Mouse (Mus musculus) bone marrow macrophage, adult 2 months (primary cell): Measurements from ENCODE around the gene Cxcl3. TPM values are rescaled to one million over a fixed set of nuclear protein-coding genes. Genes with fewer than 3 reads are reported as not detected.
"Not testable (repeated sequence)": the region's sequence is repeated elsewhere in the genome, so short reads cannot be mapped to it uniquely, and the experiment has no call there.

Experiments
- H3K27ac ChIP-seq: 2 replicates; pipeline ENCODE4 v1.5.1; 2012; ENCODE audit warnings: low read depth, low read length; ENCODE audit not compliant: insufficient read depth
- H3K4me1 ChIP-seq: 2 replicates; pipeline ENCODE4 v1.6.1; 2012; ENCODE audit warnings: low read length; ENCODE audit not compliant: control insufficient read depth, insufficient read depth
- H3K4me3 ChIP-seq: 2 replicates; pipeline ENCODE4 v1.5.1; 2012; ENCODE audit warnings: mild to moderate bottlenecking, low read length, moderate library complexity; ENCODE audit not compliant: insufficient read depth
- CTCF ChIP-seq: IDR thresholded peaks from 2 replicates; pipeline ENCODE4 v1.5.1; 2012; ENCODE audit warnings: low read depth, mild to moderate bottlenecking, low read length, moderate library complexity
- POLR2A ChIP-seq: IDR thresholded peaks from 2 replicates; pipeline ENCODE4 v1.6.1; 2012; ENCODE audit warnings: mild to moderate bottlenecking, low read depth, low read length, borderline replicate concordance
- polyA plus RNA-seq: library from polyadenylated mRNA; stranded (reverse); fragments of >200 nt; gene quantifications from 2 replicates; pipeline ENCODE4 v1.2.4, GENCODE M21; 2012; ENCODE audit not compliant: missing spikeins, insufficient read depth, insufficient read length

The Cxcl3 gene
- polyA plus RNA-seq, 1 experiment = not detected

DNA sequence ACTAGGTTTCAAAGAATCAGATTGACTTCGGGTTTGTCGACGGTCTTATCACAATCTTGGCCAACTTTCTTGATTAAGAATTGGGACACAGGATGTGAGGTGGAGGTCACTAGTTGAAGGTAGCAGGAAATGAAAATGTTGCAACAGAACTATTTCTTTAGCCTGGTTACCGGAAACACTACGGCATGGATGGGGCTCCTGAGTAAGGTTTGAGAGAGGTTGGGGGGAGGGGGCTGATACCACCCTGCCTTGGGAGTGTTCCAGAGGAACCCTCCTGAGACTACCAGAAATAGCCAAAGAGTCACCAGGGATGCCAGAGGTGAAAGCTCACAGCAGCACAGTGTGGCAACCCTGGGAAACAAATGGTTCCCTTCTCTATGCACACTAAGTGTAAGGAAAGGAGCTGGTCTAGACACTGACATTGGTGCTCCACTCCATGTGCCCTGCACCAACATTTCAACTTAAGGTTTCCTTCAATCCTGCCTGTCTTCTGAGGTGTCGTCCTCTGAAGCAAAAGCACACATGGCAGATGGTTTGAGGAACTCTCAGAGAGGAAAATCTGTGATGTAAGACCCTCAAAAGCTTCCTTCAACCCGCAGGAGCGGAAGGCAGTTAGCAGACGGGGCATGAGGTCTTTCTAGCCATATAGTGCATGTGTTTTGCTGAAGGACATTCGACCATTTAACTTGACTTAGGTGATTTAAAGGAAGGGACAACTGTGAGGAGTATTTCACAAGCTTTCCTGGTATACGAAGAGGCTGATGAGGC, 3.6 kb downstream of the Cxcl3 start:
- Histone ChIP-seq H3K4me1 (peaks cover 13% of the 10 kb centered on the region), H3K4me3 (no peak overlapping the region), H3K27ac (no peak overlapping the region)
- TF ChIP-seq CTCF (no peak), POLR2A (no peak)

- no peak overlapping the region for H3K27ac ChIP-seq
- no peak for TF ChIP-seq CTCF
- H3K4me1 ChIP-seq = peaks cover 13% of the 10 kb centered on the region
- H3K4me3 ChIP-seq = no peak overlapping the region
Observed at GRCm38 (mm10) chr5:90790074-90790502, 4.2 kb downstream of the Cxcl3 start.

GRCm38 (mm10) chr5:90794195-90794625, 8.3 kb downstream of the Cxcl3 start, which contains the start of gene Cxcl15:
TSS of gene Cxcl15 (plus strand) at chr5:90794534.
- no peak for TF ChIP-seq CTCF
- TF ChIP-seq POLR2A = no peak
- no peak within 1 kb of the TSS for H3K4me3 ChIP-seq

GRCm38 (mm10) chr5:90795392-90795791, 9.5 kb downstream of the Cxcl3 start:
- H3K4me3 ChIP-seq, H3K4me1 ChIP-seq, H3K27ac ChIP-seq: not testable (repeated sequence)

More at GRCm38 (mm10) chr5:90794195-90794625, 8.3 kb downstream of the Cxcl3 start, which contains the start of gene Cxcl15:
- H3K4me1 ChIP-seq = peaks cover 10% of the 10 kb centered on the region
- no peak within 1 kb of the TSS for H3K27ac ChIP-seq

GRCm38 (mm10) chr5:90804574-90804973, 18.7 kb downstream of the Cxcl3 start:
- Histone ChIP-seq H3K27ac (no peak overlapping the region), H3K4me3 (no peak overlapping the region), H3K4me1 (no peaks in the 10 kb centered on the region)
- TF ChIP-seq POLR2A (no peak), CTCF (no peak)

DNA sequence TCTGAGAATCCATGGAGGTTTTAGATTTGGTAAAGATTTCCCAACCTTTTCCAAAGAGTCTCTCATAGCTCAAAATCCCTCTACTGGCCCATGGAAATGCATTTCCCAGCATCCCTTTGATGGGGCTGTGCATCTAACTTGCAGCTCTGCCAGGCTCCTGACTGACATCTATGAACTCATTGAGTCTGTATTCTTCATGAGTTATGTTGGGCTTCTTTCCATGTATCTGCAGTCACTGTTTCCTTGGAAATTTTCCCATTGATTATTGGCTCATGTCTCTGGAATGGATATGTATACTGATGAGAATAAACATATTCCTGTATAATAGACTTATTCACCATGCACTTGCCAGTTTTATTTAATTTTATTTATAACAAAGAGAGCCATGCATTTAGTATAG, 20.1 kb downstream of the Cxcl3 start:
- TF ChIP-seq POLR2A (no peak), CTCF (no peak)
- H3K27ac ChIP-seq = no peak overlapping the region
- H3K4me3 ChIP-seq = no peak overlapping the region
- no peaks in the 10 kb centered on the region for H3K4me1 ChIP-seq

DNA sequence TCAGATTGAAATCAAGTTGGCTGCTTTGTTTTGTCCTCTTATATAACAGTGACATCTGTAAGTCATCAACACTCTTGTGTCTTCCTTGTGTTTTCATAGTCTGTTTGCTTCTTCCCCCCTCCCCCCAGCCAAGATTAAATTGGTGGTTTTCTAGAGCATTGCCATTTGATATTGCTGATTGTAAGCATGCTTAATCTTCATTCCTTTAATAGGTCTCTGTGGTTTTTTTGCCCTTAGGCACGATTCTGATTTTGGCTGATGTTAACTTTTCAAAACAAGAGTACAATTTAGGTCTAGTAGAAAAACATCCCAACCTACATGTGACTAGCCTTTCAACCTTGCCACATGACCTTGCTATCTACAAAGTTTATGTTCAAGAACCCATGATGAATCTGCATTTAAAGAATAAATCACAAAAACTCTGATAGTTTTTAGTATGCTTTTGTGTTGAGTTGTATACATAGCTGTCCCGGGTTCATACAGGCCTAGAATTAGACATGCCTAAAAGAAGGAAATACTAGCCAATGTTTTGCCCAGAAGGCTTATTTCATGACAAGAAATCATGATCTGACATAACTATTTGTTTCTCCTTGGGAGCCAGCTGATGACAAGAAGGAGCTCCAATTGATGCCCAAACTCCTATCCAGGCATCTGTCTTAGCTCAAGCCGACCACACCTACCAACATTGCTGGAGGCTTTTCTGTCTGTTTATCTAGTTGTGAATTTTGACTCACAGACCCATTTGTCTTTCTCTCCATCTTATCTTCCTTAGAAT, 21.5 kb downstream of the Cxcl3 start:
- Histone ChIP-seq H3K4me3 (no peak overlapping the region), H3K27ac (no peak overlapping the region), H3K4me1 (no peaks in the 10 kb centered on the region)
- TF ChIP-seq CTCF (no peak), POLR2A (no peak)

DNA sequence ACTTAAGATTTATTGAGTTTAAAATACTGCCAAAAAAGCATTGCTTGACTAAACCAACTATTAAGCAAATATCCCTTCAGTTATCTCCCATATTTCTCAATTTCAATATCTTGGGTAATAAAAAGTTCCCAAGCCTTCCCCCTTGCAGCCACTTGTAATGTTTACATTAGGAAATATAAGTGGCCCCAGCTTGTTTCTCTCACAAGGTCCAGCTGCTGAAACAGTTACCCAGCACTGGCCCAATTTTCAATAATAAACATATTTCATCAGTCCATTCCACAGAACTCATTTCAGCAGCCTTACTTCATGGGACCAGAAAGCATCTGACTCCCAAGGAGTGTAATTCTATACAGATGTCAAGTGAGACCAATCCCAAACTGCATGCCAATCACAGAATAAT, 33.9 kb downstream of the Cxcl3 start:
- H3K4me3 ChIP-seq = no peak overlapping the region
- no peak overlapping the region for H3K27ac ChIP-seq
- TF ChIP-seq CTCF (no peak), POLR2A (no peak)
- no peaks in the 10 kb centered on the region for H3K4me1 ChIP-seq

GRCm38 (mm10) chr5:90832145-90832767, 46.4 kb downstream of the Cxcl3 start:
- no peak for TF ChIP-seq POLR2A
- no peak for TF ChIP-seq CTCF
- Histone ChIP-seq H3K27ac (no peak overlapping the region), H3K4me1 (no peaks in the 10 kb centered on the region), H3K4me3 (no peak overlapping the region)

DNA sequence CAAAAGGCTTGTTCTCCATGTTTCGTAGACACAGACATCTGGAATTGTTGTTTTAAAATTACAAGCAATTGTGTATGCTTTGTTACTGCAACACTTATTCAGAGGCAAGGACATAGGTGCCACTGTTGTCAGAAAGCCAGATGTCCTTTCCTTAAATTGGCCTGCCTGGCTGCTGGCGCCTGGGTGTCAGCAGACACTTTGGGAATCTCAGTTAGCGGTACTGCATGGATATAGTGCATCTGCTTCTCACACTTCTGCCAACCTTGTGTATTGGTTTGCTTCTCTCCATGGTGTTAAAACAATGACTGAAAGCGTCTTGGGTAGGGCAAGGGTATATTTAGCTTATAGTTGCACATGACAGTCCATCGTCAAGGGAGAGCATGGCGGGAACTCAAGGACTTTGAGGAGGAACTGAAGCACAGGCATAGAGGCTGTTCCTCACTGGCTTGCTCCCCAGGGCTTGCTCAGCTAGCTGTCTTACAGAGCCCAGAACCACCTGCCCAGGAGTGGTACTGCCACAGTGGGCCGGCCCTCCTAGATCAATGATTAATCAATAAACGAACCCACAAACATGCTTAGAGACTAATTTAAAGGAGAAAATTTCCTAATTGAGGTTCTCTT, 47.0 kb downstream of the Cxcl3 start:
- H3K27ac ChIP-seq = no peak overlapping the region
- H3K4me3 ChIP-seq = no peak overlapping the region
- no peak for TF ChIP-seq POLR2A
- TF ChIP-seq CTCF = no peak

More for the DNA sequence above, 47.0 kb downstream of the Cxcl3 start:
- no peaks in the 10 kb centered on the region for H3K4me1 ChIP-seq
